Mouse (Mus musculus): ENCODE data around the gene Rnf113a2. TPM values are rescaled to one million over a fixed set of nuclear protein-coding genes. Genes with fewer than 3 reads are reported as not detected.

Gene Rnf113a2
- polyA plus RNA-seq, 2 experiments = 18.1 to 24.5 TPM

DNA sequence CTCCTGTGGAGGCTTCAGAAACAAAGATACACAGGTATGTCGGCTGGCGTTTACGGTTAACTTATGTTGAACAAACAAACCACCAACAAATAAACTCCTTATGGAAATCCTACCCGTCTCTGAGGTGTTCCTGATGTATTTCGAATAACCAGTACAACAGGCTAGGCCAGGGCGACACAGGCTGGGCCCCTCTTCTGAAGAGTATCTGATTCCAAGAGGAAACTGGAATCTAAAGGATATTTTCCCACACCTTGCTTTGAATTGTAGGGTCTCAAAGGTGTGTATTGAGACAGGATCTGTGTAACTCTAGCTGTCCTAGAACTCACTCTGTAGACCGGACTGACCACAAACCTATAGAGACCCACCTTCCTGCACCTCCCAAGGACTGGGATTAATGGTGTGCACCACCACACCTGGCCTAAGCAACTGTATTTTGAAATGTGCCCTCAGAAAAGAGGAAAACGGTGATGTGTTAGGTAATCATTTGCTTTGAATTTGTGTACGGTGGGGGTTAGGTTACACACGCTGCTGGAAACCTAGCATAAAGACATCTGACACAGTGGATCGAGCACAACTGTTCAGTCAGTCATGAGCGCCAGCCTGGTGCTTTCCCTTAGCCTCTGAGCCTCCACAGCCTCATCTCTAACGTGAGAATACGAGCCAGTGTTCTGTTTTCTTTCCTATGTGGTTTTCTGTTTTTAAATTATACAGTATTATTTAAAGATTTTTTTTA lies 19.9 kb upstream of the Rnf113a2 start:
- Histone ChIP-seq H3K36me3 (ENCODE audit: control insufficient read depth, insufficient read depth, low read length) (no peaks in the 10 kb centered on the region), H3K9ac (ENCODE audit: low read depth, low read length, severe bottlenecking) (no peak overlapping the region), H3K4me1 (ENCODE audit: control insufficient read depth, insufficient read depth, low read length) (no peaks in the 10 kb centered on the region), H3K4me2 (replicated peaks; ENCODE audit: low read depth, low read length, severe bottlenecking) (no peak overlapping the region), H3K4me3 (replicated peaks; ENCODE audit: low read length) (no peak overlapping the region), H3K27me3 (ENCODE audit: control insufficient read depth, insufficient read depth, low read length) (no peaks in the 10 kb centered on the region), H3K27ac (replicated peaks; ENCODE audit: low read depth, low read length) (no peak overlapping the region), H3K9me3 (ENCODE audit: control insufficient read depth, low read length) (no peaks in the 10 kb centered on the region)
- no peak for ATAC-seq (ENCODE audit: low FRiP score, low read depth)
- DNase-seq (ENCODE audit: low spot score) = no peak
- TF ChIP-seq POLR2A (IDR thresholded peaks at IDR 0.05; ENCODE audit: borderline replicate concordance, extremely low read depth, insufficient read depth, insufficient read length) = no peak
- 84% methylated on average over 14 of the region's 14 CpGs for WGBS

GRCm38 (mm10) chr12:84397685-84398084 lies 19.3 kb upstream of the Rnf113a2 start:
- Histone ChIP-seq H3K4me3 (replicated peaks; ENCODE audit: low read length) (no peak overlapping the region), H3K4me2 (replicated peaks; ENCODE audit: low read depth, low read length, severe bottlenecking) (no peak overlapping the region), H3K9ac (ENCODE audit: low read depth, low read length, severe bottlenecking) (no peak overlapping the region), H3K4me1 (ENCODE audit: control insufficient read depth, insufficient read depth, low read length) (no peaks in the 10 kb centered on the region), H3K27ac (replicated peaks; ENCODE audit: low read depth, low read length) (no peak overlapping the region), H3K9me3 (ENCODE audit: control insufficient read depth, low read length) (no peaks in the 10 kb centered on the region), H3K36me3 (ENCODE audit: control insufficient read depth, insufficient read depth, low read length) (no peaks in the 10 kb centered on the region), H3K27me3 (ENCODE audit: control insufficient read depth, insufficient read depth, low read length) (no peaks in the 10 kb centered on the region)
- no peak for ATAC-seq (ENCODE audit: low FRiP score, low read depth)
- DNase-seq (ENCODE audit: low spot score) = no peak
- no peak for TF ChIP-seq POLR2A (IDR thresholded peaks at IDR 0.05; ENCODE audit: borderline replicate concordance, extremely low read depth, insufficient read depth, insufficient read length)

DNA sequence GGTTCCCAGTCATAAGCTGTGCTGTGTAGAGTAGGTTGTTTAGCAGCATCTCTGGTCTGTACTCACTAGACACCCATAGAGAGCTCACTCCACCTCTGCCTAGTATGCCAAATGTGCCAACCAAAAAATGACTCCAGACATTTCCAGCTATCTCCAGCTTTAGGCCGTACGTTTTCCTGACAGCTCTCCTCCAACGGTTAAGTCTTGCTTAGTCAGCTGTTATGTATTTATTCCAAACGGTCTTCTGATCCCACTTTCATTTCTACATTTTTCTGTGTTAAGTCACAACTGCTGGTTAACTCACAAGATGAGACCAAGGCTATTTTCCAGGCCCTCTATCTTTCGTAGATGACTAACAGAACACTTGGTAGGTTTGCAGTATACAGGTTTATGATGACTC lies 18.4 kb upstream of the Rnf113a2 start:
- H3K4me3 ChIP-seq (replicated peaks; ENCODE audit: low read length) = no peak overlapping the region
- H3K9me3 ChIP-seq (ENCODE audit: control insufficient read depth, low read length) = no peaks in the 10 kb centered on the region
- no peak for TF ChIP-seq POLR2A (IDR thresholded peaks at IDR 0.05; ENCODE audit: borderline replicate concordance, extremely low read depth, insufficient read depth, insufficient read length)

GRCm38 (mm10) chr12:84399135-84399534 lies 17.9 kb upstream of the Rnf113a2 start:
- no peaks in the 10 kb centered on the region for H3K4me1 ChIP-seq (ENCODE audit: control insufficient read depth, insufficient read depth, low read length)
- H3K27ac ChIP-seq (replicated peaks; ENCODE audit: low read depth, low read length) = no peak overlapping the region
- no peak overlapping the region for H3K4me2 ChIP-seq (replicated peaks; ENCODE audit: low read depth, low read length, severe bottlenecking)
- TF ChIP-seq POLR2A (IDR thresholded peaks at IDR 0.05; ENCODE audit: borderline replicate concordance, extremely low read depth, insufficient read depth, insufficient read length) = no peak
- no peak overlapping the region for H3K4me3 ChIP-seq (replicated peaks; ENCODE audit: low read length)
- WGBS = 64% methylated on average over 9 of the region's 9 CpGs
- DNase-seq (ENCODE audit: low spot score) (no peak), ATAC-seq (ENCODE audit: low FRiP score, low read depth) (no peak)
- no peaks in the 10 kb centered on the region for H3K9me3 ChIP-seq (ENCODE audit: control insufficient read depth, low read length)
- H3K9ac ChIP-seq (ENCODE audit: low read depth, low read length, severe bottlenecking) = no peak overlapping the region
- H3K36me3 ChIP-seq (ENCODE audit: control insufficient read depth, insufficient read depth, low read length) = no peaks in the 10 kb centered on the region
- H3K27me3 ChIP-seq (ENCODE audit: control insufficient read depth, insufficient read depth, low read length) = no peaks in the 10 kb centered on the region

More for the DNA sequence above, 18.4 kb upstream of the Rnf113a2 start:
- Histone ChIP-seq H3K9ac (ENCODE audit: low read depth, low read length, severe bottlenecking) (no peak overlapping the region), H3K27ac (replicated peaks; ENCODE audit: low read depth, low read length) (no peak overlapping the region), H3K27me3 (ENCODE audit: control insufficient read depth, insufficient read depth, low read length) (no peaks in the 10 kb centered on the region), H3K4me2 (replicated peaks; ENCODE audit: low read depth, low read length, severe bottlenecking) (no peak overlapping the region), H3K36me3 (ENCODE audit: control insufficient read depth, insufficient read depth, low read length) (no peaks in the 10 kb centered on the region), H3K4me1 (ENCODE audit: control insufficient read depth, insufficient read depth, low read length) (no peaks in the 10 kb centered on the region)
- no peak for ATAC-seq (ENCODE audit: low FRiP score, low read depth)
- WGBS = 77% methylated on average over 5 of the region's 5 CpGs
- DNase-seq (ENCODE audit: low spot score) = no peak

- Histone ChIP-seq H3K4me2 (replicated peaks; ENCODE audit: low read depth, low read length, severe bottlenecking) (no peak overlapping the region), H3K4me3 (replicated peaks; ENCODE audit: low read length) (no peak overlapping the region), H3K27me3 (ENCODE audit: control insufficient read depth, insufficient read depth, low read length) (no peaks in the 10 kb centered on the region), H3K4me1 (ENCODE audit: control insufficient read depth, insufficient read depth, low read length) (no peaks in the 10 kb centered on the region), H3K27ac (replicated peaks; ENCODE audit: low read depth, low read length) (no peak overlapping the region), H3K9ac (ENCODE audit: low read depth, low read length, severe bottlenecking) (no peak overlapping the region), H3K36me3 (ENCODE audit: control insufficient read depth, insufficient read depth, low read length) (no peaks in the 10 kb centered on the region), H3K9me3 (ENCODE audit: control insufficient read depth, low read length) (no peaks in the 10 kb centered on the region)
- WGBS = 71% methylated on average over 9 of the region's 9 CpGs
- no peak for TF ChIP-seq POLR2A (IDR thresholded peaks at IDR 0.05; ENCODE audit: borderline replicate concordance, extremely low read depth, insufficient read depth, insufficient read length)
- no peak for DNase-seq (ENCODE audit: low spot score)
- no peak for ATAC-seq (ENCODE audit: low FRiP score, low read depth)
These were observed 17.3 kb upstream of the Rnf113a2 start for GRCm38 (mm10) chr12:84399663-84400062.
